Mouse (Mus musculus) c-Kit-positive CD71-positive TER-119-positive erythroid progenitor cells, embryonic 14.5 days (primary cell): Measurements from ENCODE around the gene Ccdc8.
A peak's percentile ranks its signal among the peaks of the same experiment; 100 is the strongest.

ENCODE experiments used
- DNase-seq: peaks from one replicate; pipeline ENCODE4 v3.0.0-alpha.2; 2013; ENCODE audit warnings: low spot score

Gene Ccdc8

GRCm38 (mm10) chr7:17011909-17012590, 19.5 kb downstream of the Ccdc8 start:
- DNase-seq, result no peak

GRCm38 (mm10) chr7:17015381-17015780, 22.9 kb downstream of the Ccdc8 start:
- DNase-seq, result no peak

GRCm38 (mm10) chr7:17017036-17017435, 24.5 kb downstream of the Ccdc8 start:
- no peak for DNase-seq

- DNase-seq, result no peak
These were observed 25.4 kb downstream of the Ccdc8 start for GRCm38 (mm10) chr7:17017921-17018320.

- DNase-seq, result no peak
These were observed 27.1 kb downstream of the Ccdc8 start for GRCm38 (mm10) chr7:17019426-17020166.

GRCm38 (mm10) chr7:17022176-17022575, 29.7 kb downstream of the Ccdc8 start:
- no peak for DNase-seq

GRCm38 (mm10) chr7:17023701-17024100, 31.2 kb downstream of the Ccdc8 start:
- DNase-seq, result no peak

- no peak for DNase-seq
These were observed 31.6 kb downstream of the Ccdc8 start for GRCm38 (mm10) chr7:17024141-17024540.

- DNase-seq, result no peak
These were observed 32.5 kb downstream of the Ccdc8 start for GRCm38 (mm10) chr7:17024814-17025504.

GRCm38 (mm10) chr7:17025505-17025894, 33.0 kb downstream of the Ccdc8 start:
- peak; percentile 29 for DNase-seq

GRCm38 (mm10) chr7:17025896-17026622, 33.6 kb downstream of the Ccdc8 start:
- no peak for DNase-seq

GRCm38 (mm10) chr7:17026710-17027587, 34.4 kb downstream of the Ccdc8 start:
- peak; percentile 71 for DNase-seq

- peak; percentile 74 for DNase-seq
These were observed 35.3 kb downstream of the Ccdc8 start, which contains the start of gene Ppp5c for GRCm38 (mm10) chr7:17027588-17028343. Gene Ppp5c (minus strand): TSS chr7:17027924.

- DNase-seq, result no peak
These were observed 36.4 kb downstream of the Ccdc8 start for GRCm38 (mm10) chr7:17028923-17029322.

GRCm38 (mm10) chr7:17030239-17030638, 37.7 kb downstream of the Ccdc8 start:
- DNase-seq, result no peak

- DNase-seq, result no peak
These were observed 45.6 kb downstream of the Ccdc8 start for GRCm38 (mm10) chr7:17038018-17038695.

GRCm38 (mm10) chr7:17039373-17039772, 46.9 kb downstream of the Ccdc8 start:
- no peak for DNase-seq

- no peak for DNase-seq
These were observed 53.2 kb downstream of the Ccdc8 start for GRCm38 (mm10) chr7:17045743-17046142.
